Mouse (Mus musculus) lung, embryonic 14.5 days (tissue): ENCODE results near the gene Slc7a7. TPM values are rescaled to one million over a fixed set of nuclear protein-coding genes. Genes with fewer than 3 reads are reported as not detected.

Experiments
- ATAC-seq: fragments of 200-750 bp; cut with Nextera tagmentation; 2 replicates; pipeline ENCODE4 v1.8.0; 2017; ENCODE audit warnings: mild to moderate bottlenecking, moderate TSS enrichment, moderate library complexity; ENCODE audit not compliant: insufficient read depth
- DNase-seq: peaks from one replicate; pipeline ENCODE4 v3.0.0-alpha.2; 2015
- H3K27ac ChIP-seq: fragments of 300-500 bp; sonication (generic); 2 replicates; pipeline ENCODE4 v1.5.1; 2014; ENCODE audit warnings: low read depth, mild to moderate bottlenecking, moderate library complexity
- H3K27me3 ChIP-seq: fragments of 300-500 bp; sonication (generic); 2 replicates; pipeline ENCODE4 v1.6.1; 2014; ENCODE audit warnings: low read length, control low read depth; ENCODE audit not compliant: insufficient read depth
- H3K36me3 ChIP-seq: fragments of 300-500 bp; sonication (generic); 2 replicates; pipeline ENCODE4 v1.6.1; 2014; ENCODE audit warnings: control low read depth; ENCODE audit not compliant: insufficient read depth
- H3K4me1 ChIP-seq: fragments of 300-500 bp; sonication (generic); 2 replicates; pipeline ENCODE4 v1.6.1; 2014; ENCODE audit warnings: antibody characterized with exemption, control low read depth; ENCODE audit not compliant: insufficient read depth
- H3K4me2 ChIP-seq: fragments of 300-500 bp; sonication (generic); 2 replicates; pipeline ENCODE4 v1.6.1; 2014; ENCODE audit warnings: mild to moderate bottlenecking
- H3K4me3 ChIP-seq: fragments of 300-500 bp; sonication (generic); 2 replicates; pipeline ENCODE4 v1.5.1; 2014; ENCODE audit warnings: low read depth, low read length
- H3K9ac ChIP-seq: fragments of 300-500 bp; sonication (generic); 2 replicates; pipeline ENCODE4 v1.6.1; 2014
- H3K9me3 ChIP-seq: fragments of 300-500 bp; sonication (generic); 2 replicates; pipeline ENCODE4 v1.6.1; 2016; ENCODE audit warnings: low read depth, low read length, control low read depth
- CTCF ChIP-seq: IDR thresholded peaks from 2 replicates; pipeline ENCODE4 v1.5.1; 2016; ENCODE audit warnings: antibody characterized with exemption, low read depth
- WGBS: fragments of 180-500 bp; shearing (Covaris S2); extraction: QIAGEN DNeasy Blood & Tissue Kit; methylation state at CpG from one replicate; pipeline ENCODE4 v1.1.7; 2014; 5-methylcytosine and 5-hydroxymethylcytosine counted together
- polyA plus RNA-seq: library from polyadenylated mRNA; unstranded; fragments of >200 nt; fragmentation: Nextera tagmentation; extraction: Ambion mirVana; gene quantifications from 2 replicates; pipeline ENCODE4 v1.2.1, GENCODE M21; 2014

Slc7a7 gene
- polyA plus RNA-seq, 1 experiment from 2014 or later, result 7.4 TPM

- H3K36me3 ChIP-seq, result peaks cover 42% of the 10 kb centered on the region
- H3K4me2 ChIP-seq, result no peak overlapping the region
- H3K27ac ChIP-seq, result no peak overlapping the region
- no peaks in the 10 kb centered on the region for H3K27me3 ChIP-seq
- DNase-seq, result no peak
- WGBS, result 93% methylated on average over 9 of the region's 9 CpGs
- ATAC-seq, result no peak
- no peak for TF ChIP-seq CTCF
- no peaks in the 10 kb centered on the region for H3K9me3 ChIP-seq
- H3K4me3 ChIP-seq, result no peak overlapping the region
- no peaks in the 10 kb centered on the region for H3K4me1 ChIP-seq
- H3K9ac ChIP-seq, result no peak overlapping the region
Measured at GRCm38 (mm10) chr14:54372923-54373322, 44.7 kb downstream of the Slc7a7 start.

GRCm38 (mm10) chr14:54371460-54371859, 46.1 kb downstream of the Slc7a7 start:
- no peaks in the 10 kb centered on the region for H3K9me3 ChIP-seq
- no peaks in the 10 kb centered on the region for H3K27me3 ChIP-seq
- H3K4me1 ChIP-seq, result no peaks in the 10 kb centered on the region
- peaks cover 57% of the 10 kb centered on the region for H3K36me3 ChIP-seq
- ATAC-seq (peak; percentile 36; the same call in 1 of the 2 replicates), DNase-seq (no peak)
- TF ChIP-seq CTCF, result no peak
- 96% methylated on average over 10 of the region's 10 CpGs for WGBS
- no peak overlapping the region for H3K9ac ChIP-seq
- H3K27ac ChIP-seq, result no peak overlapping the region
- H3K4me3 ChIP-seq, result no peak overlapping the region
- H3K4me2 ChIP-seq, result no peak overlapping the region

DNA sequence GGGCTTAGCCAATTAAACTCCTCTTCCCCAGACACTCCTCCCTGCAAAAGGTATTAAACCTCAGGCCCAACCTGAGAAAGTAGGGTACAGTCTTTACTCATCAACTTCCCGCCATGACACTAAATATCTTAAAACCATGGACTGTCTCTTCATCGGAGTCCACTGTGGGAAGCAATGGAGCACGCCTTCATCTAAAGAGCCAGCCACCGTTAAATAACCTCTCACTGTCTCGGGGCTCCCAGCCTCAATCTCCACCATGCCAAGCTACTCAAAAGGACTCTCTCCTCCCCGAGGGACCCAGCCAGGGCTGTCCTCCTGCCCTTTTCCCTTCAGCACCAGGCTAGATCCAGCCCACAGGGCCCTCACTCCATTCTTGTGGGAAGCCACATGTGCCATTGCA, 47.0 kb downstream of the Slc7a7 start:
- 94% methylated on average over 6 of the region's 6 CpGs for WGBS
- H3K27me3 ChIP-seq, result no peaks in the 10 kb centered on the region
- no peak for ATAC-seq

GRCm38 (mm10) chr14:54369372-54369771, 48.2 kb downstream of the Slc7a7 start:
- Histone ChIP-seq H3K9ac (no peak overlapping the region), H3K27ac (no peak overlapping the region), H3K4me3 (no peak overlapping the region), H3K36me3 (peaks cover 68% of the 10 kb centered on the region), H3K27me3 (no peaks in the 10 kb centered on the region), H3K9me3 (no peaks in the 10 kb centered on the region), H3K4me1 (no peaks in the 10 kb centered on the region), H3K4me2 (no peak overlapping the region)
- WGBS, result 89% methylated on average over 3 of the region's 3 CpGs
- no peak for TF ChIP-seq CTCF
- DNase-seq (no peak), ATAC-seq (no peak)

More for the DNA sequence above, 47.0 kb downstream of the Slc7a7 start:
- Histone ChIP-seq H3K9me3 (no peaks in the 10 kb centered on the region), H3K4me1 (no peaks in the 10 kb centered on the region), H3K27ac (no peak overlapping the region), H3K9ac (no peak overlapping the region), H3K4me2 (no peak overlapping the region), H3K36me3 (peaks cover 59% of the 10 kb centered on the region), H3K4me3 (no peak overlapping the region)
- no peak for DNase-seq
- TF ChIP-seq CTCF, result no peak

GRCm38 (mm10) chr14:54367429-54368060, 50.0 kb downstream of the Slc7a7 start:
- ATAC-seq (no peak), DNase-seq (no peak)
- Histone ChIP-seq H3K36me3 (peaks cover 81% of the 10 kb centered on the region), H3K9me3 (no peaks in the 10 kb centered on the region), H3K27me3 (no peaks in the 10 kb centered on the region), H3K4me3 (no peak overlapping the region), H3K4me1 (no peaks in the 10 kb centered on the region), H3K4me2 (no peak overlapping the region), H3K27ac (no peak overlapping the region), H3K9ac (no peak overlapping the region)
- WGBS, result 84% methylated on average over 18 of the region's 18 CpGs
- TF ChIP-seq CTCF, result no peak

DNA sequence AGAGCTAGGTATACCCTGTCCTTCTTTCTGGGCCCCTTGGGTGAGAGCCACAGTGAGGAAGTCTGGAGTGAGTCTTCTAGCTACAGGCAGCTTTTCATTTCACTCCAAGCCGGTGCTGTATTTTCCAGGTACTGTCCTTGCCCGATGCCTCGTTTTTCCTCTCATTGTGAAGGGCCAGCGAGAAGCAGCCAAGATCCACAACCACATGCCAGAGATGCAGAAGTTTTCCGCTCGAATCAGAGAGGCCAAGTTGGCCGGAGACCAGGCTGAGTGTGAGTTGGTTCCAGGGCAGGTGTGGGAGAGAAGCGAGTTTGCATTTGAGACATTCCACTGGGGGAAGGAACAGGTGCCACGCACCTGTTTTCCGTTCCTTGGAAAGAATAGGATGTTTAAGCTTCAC, 51.0 kb downstream of the Slc7a7 start:
- no peak for TF ChIP-seq CTCF
- 90% methylated on average over 10 of the region's 10 CpGs for WGBS
- H3K9me3 ChIP-seq, result no peaks in the 10 kb centered on the region
- H3K4me2 ChIP-seq, result no peak overlapping the region
- ATAC-seq (no peak), DNase-seq (no peak)
- H3K27me3 ChIP-seq, result no peaks in the 10 kb centered on the region
- no peak overlapping the region for H3K27ac ChIP-seq
- no peak overlapping the region for H3K4me3 ChIP-seq
- H3K9ac ChIP-seq, result no peak overlapping the region
- H3K36me3 ChIP-seq, result peaks cover 77% of the 10 kb centered on the region
- H3K4me1 ChIP-seq, result 0 out of 2 replicates have a peak, but pooled peaks cover under 1% of the 10 kb centered on the region

DNA sequence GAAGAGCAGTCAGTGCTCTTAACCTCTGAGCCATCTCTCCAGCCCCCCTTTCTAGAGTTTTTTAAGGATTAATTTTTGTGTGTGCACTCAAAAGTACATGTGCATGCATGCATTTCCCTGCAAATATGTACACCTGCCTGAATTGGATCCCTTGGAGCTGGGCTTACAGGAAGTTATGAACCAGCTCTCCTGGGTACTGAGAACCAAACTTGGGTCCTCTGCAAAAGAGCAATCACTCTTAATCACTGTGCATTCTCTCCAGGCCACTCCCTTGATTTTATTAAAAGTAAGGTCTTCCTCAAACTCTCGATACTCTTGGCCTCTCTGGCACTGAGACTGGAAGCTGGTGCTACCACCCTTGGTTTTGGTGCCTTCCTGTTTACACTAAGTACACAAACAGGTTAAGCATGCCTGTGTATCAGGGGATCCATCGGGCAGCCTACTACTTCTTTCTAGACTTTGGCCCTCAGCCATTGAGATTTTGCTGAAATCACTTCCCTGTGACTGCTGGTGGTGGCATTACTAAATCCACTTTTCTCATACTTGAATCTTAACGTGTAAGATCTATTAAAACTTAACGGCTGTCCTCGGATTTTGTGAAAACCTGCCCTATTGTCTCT, 52.4 kb downstream of the Slc7a7 start:
- Histone ChIP-seq H3K4me1 (0 out of 2 replicates have a peak, but pooled peaks cover 2% of the 10 kb centered on the region), H3K36me3 (peaks cover 66% of the 10 kb centered on the region), H3K27me3 (no peaks in the 10 kb centered on the region), H3K4me2 (no peak overlapping the region), H3K4me3 (no peak overlapping the region), H3K9ac (no peak overlapping the region), H3K9me3 (no peaks in the 10 kb centered on the region), H3K27ac (no peak overlapping the region)
- ATAC-seq (no peak), DNase-seq (no peak)
- WGBS, result 89% methylated on average over 5 of the region's 5 CpGs
- TF ChIP-seq CTCF, result no peak
